Mouse (Mus musculus) cerebellum, adult 11-12 months (tissue): ENCODE results near the gene Rpl13a.
"Not testable (repeated sequence)": the region's sequence is repeated elsewhere in the genome, so short reads cannot be mapped to it uniquely, and the experiment has no call there.

Experiments
- DNase-seq: peaks from one replicate; pipeline ENCODE4 v3.0.0; 2022

The Rpl13a gene

GRCm38 (mm10) chr7:45128624-45129246 is at the start of gene Rpl13a:
TSS of gene Rpl13a (minus strand) at chr7:45128761.
- peak; percentile 100 for DNase-seq

DNA sequence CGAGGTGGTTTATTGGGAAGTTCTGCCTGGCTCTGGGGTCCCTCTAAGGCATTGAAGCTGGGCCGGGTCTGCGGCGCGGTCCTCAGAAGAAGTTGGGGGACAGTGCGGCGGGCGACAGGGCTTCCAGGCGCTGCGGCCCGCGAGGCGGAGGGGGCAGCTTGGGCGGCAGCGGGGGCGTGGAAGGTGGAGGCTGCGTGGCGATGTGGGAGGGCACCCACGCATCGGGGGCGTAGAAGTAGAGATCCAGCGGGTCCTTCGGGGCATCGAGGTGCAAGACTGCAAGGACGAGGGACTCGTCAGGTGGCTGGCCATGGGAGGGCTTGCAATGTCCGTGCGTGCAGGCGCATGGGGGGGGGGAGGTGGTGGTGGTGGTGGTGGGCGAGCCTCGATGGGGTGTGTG is 47.8 kb upstream of the Rpl13a start:
- no peak for DNase-seq

GRCm38 (mm10) chr7:45175929-45176328 is 47.4 kb upstream of the Rpl13a start:
- DNase-seq, result no peak

- DNase-seq, result no peak
Measured at GRCm38 (mm10) chr7:45175398-45175797, 46.8 kb upstream of the Rpl13a start.

DNA sequence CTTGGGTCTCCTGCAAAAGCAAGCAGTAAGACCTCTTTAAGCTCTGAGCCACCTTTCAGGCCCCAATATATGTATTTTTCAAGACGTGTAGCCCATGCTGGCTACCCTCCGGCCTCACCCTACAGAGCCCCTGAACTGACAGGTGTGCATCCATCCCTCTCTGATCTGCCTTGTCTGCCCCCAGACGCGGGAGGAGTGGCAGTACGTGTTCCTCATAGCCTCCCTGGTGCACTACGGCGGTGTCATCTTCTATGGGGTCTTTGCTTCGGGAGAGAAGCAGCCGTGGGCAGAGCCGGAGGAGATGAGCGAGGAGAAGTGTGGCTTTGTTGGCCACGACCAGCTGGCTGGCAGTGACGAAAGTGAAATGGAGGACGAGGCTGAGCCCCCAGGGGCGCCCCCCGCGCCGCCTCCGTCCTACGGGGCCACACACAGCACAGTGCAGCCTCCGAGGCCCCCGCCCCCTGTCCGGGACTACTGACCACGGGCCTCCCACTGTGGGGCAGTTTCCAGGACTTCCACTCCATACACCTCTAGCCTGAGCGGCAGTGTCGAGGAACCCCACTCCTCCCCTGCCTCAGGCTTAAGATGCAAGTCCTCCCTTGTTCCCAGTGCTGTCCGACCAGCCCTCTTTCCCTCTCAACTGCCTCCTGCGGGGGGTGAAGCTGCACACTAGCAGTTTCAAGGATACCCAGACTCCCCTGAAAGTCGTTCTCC is 46.2 kb upstream of the Rpl13a start:
- no peak for DNase-seq

- not testable (repeated sequence) for DNase-seq
Measured at GRCm38 (mm10) chr7:45173772-45174171, 45.2 kb upstream of the Rpl13a start.

GRCm38 (mm10) chr7:45172974-45173373 is 44.4 kb upstream of the Rpl13a start:
- no peak for DNase-seq

GRCm38 (mm10) chr7:45169495-45169894 is 40.9 kb upstream of the Rpl13a start:
- DNase-seq, result peak; percentile 83

GRCm38 (mm10) chr7:45168656-45169055 is 40.1 kb upstream of the Rpl13a start:
- peak; percentile 85 for DNase-seq

- peak; percentile 88 for DNase-seq
Measured at GRCm38 (mm10) chr7:45167761-45168445, 39.3 kb upstream of the Rpl13a start.

GRCm38 (mm10) chr7:45166950-45167401 is 38.4 kb upstream of the Rpl13a start:
- DNase-seq, result peak; percentile 81

DNA sequence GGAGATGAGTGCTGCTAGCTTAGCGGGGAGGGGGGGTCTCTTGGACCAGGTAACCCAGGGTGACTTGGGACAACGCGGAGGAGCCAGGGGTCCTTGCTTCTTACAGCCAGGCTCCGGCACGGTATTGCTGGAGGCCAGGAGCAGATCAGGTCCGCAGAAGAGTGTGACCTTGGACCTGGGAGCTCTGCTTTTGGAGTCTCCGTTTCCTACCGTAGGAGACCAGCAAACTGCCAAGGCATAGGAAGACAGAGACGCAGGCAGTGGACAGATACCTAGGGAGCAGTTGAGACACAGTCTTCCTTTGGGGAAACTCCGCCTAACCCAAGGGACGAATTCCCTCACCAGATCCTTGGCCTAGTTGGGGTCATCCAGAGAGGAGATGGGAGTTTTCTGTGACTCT is 37.1 kb upstream of the Rpl13a start:
- peak; percentile 67 for DNase-seq

GRCm38 (mm10) chr7:45164833-45165232 is 36.3 kb upstream of the Rpl13a start:
- DNase-seq, result peak; percentile 82

DNA sequence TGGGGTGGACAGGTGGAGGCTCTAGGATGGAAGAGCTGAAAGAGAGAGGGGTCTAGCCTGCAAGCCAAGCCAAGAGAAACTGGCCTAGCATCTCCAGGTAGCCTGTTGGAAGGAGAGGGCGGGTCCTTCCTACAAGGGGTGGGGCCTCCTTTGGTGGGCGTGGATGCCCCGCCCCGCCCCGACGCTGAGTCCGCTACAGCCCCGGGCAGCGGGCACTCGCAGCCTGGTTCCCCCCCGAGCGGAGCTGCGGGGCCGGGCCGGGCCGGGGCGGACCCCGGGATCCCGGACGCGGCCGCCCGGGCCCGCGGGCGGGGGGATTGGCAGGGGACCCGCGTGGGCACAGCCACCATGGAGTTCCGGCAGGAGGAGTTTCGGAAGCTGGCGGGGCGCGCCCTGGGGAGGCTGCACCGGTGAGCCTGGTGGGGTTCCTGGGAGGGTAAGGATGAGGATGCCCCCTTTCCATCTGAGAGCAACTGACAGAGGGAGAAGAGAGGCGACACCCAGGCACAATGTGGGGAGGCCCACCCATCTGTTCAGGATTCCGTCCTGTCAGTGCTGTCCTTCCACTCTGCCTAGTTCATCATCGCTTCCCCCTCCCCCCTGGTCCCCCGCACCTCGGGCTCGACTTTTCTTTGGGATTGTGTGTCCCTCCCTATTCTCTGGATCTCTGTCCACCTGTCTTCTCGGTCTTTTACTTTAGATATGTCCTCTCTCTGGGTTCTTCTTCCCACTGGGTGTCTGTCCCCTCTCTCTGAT is 35.4 kb upstream of the Rpl13a start, which contains the start of gene Slc17a7:
Gene Slc17a7 (plus strand): TSS at position 215 of the 756 bp plus-strand sequence.
- peak; percentile 88 for DNase-seq

GRCm38 (mm10) chr7:45162996-45163615 is 34.5 kb upstream of the Rpl13a start:
- peak; percentile 60 for DNase-seq

DNA sequence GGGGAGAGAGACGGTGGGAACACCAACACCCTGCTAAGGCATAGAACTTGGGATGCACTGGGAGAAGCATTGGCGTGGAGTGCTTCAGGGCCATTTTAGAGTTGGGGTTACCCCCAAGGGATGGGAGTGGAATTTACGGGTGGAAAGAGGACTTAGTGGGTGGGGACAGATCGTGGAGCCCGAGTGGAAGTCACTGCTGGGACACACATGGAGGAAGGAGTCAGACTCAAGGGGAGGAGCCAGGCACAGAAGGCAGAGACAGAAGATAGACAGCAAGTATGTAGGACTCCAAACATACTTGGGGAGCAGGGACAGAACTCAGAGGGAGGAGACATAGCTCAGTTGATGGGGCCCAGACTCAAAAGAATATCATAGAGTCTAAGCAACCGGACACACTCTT is 34.0 kb upstream of the Rpl13a start:
- DNase-seq, result no peak

DNA sequence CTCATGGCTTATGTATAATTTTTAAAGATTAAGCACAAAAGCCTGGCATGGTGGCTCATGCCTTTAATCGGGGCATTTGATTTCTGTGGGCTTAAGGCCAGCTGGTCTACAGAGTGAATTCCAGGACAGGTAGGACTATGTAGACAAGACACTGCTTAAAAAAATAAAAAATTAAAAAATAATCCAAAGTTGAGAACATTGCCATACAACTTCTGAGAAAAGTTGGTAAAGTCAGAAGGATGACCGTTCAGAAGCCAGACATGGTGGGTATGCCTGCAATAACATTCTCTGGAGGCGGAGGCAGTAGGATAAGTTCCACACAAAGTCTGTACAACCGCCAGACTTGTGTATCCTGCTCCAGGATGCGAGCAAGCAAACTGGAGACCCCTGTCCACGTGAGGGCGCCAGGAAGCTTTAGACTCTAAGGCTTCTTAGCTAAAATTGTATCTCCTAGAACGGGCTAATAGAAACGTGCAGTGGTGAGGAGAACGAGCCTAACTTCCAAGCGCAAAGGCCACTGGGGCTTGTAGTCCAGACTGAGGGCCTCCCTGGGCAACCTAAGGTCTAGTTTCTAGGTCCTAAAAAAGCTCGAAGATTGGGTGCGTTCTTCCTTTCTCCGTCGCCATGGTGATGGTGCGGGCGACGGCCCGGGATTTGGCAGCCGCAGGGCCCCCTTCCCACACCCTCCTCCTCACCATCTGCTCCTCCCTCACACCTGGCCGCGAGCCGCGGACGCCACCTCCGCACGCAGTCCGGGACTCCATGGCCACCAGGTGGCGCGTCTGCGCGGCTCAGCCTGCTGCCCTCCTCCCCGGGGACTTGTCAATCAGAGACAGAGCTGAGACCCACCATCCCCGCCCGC is 33.3 kb upstream of the Rpl13a start:
- peak; percentile 99 for DNase-seq

- DNase-seq, result peak; percentile 58
Measured at GRCm38 (mm10) chr7:45160866-45161265, 32.3 kb upstream of the Rpl13a start.

GRCm38 (mm10) chr7:45160316-45160800 is 31.8 kb upstream of the Rpl13a start:
- peak; percentile 58 for DNase-seq

- peak; percentile 65 for DNase-seq
Measured at GRCm38 (mm10) chr7:45158991-45159390, 30.4 kb upstream of the Rpl13a start.

DNA sequence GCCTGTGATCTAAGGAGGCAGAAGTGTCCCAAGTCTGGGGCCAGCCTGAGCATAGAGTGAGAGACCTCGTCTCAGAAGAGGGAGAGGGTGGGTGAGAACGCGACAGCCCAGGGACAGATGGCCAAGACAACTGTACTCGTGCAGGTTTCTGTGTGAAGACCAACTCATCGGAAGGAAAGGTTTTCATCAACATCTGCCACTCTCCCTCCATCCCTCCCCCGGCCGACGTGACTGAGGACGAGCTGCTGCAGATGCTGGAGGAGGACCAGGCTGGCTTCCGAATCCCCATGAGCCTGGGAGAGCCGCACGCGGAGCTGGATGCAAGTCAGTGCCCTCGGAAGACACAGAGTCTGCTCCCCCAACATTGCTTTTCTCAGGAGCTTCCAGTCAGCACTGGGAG is 28.9 kb upstream of the Rpl13a start:
- no peak for DNase-seq
